Mouse (Mus musculus): ENCODE measurements around the gene Utrn.

Utrn gene

GRCm38 (mm10) chr10:12552196-12552889 is 316.8 kb downstream of the Utrn start:
- ATAC-seq (ENCODE audit: insufficient number of reproducible peaks, low FRiP score, low TSS enrichment) = no peak

DNA sequence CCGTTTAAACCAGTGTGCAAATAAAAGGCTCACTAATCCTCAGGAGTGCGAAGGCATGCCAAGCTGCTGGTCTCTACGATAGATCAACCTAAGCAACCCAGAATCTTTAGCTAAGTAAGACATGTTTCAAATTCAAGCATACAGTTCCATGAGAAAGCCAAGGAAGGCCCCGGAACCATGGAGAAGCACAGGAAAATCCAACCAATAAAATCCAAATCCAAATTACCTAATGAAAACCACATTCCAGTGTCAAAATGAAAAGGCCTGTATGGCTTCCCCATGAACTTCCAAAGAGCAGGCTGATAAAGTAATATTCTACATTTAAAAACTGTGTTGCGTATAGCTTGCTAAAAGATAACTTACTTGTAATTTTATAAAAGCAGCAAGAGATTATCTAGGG is 317.4 kb downstream of the Utrn start:
- no peak for ATAC-seq (ENCODE audit: insufficient number of reproducible peaks, low FRiP score, low TSS enrichment)

DNA sequence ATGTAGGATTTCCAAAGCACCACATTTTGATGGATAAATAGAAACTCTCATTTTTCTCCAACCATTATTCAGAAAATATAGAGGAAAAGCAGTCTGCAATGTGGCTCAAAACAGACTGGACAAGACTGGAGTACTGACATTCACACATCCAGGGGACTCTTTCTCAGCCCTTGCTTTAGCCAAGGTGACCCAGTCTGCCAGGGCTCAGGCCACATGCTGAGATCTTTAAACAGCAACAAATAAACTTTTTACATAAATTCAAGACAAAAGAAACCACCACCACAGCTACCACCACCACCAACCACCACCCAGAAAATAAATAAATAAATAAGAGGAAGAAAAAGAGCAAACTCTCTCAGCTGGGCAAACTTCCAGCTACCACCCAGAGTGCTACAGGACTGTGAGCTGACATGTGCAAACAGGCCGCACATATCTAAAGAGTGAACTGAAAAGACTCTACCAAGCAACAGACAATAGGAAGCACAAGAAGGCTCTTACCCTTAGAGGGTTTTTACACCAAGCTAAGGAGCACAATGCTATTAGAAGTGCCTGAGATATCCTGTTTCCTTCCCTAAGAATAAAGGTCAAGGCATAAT is 319.1 kb downstream of the Utrn start:
- ATAC-seq (ENCODE audit: insufficient number of reproducible peaks, low FRiP score, low TSS enrichment) = no peak

- ATAC-seq (ENCODE audit: insufficient number of reproducible peaks, low FRiP score, low TSS enrichment) = no peak
Measured at GRCm38 (mm10) chr10:12549261-12549660, 319.9 kb downstream of the Utrn start.

DNA sequence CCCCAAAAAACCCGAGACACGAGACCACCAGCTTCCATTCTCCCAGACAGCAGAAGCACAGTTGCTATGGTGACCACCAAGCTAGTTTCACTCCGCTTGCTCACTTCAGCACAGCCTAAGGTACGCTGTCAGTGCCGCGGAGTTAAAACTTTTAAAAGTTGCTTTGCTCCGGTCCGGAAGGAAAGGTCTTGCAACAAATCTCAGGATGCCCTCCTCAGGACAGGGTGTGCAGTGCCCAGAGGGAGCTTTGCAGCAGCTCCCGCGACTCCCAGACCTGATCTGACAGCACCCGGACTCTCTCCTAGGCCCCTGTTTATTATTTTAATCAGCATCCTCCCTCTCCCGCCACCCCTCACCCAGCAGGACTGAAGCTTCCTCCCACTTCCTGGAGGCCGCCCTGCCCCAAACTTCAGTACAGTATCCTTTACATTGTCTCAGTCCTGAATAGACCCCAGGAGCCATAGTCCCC is 320.5 kb downstream of the Utrn start:
- ATAC-seq (ENCODE audit: insufficient number of reproducible peaks, low FRiP score, low TSS enrichment) = no peak

GRCm38 (mm10) chr10:12547037-12547625 is 322.0 kb downstream of the Utrn start:
- ATAC-seq (ENCODE audit: insufficient number of reproducible peaks, low FRiP score, low TSS enrichment) = no peak

GRCm38 (mm10) chr10:12545440-12545839 is 323.7 kb downstream of the Utrn start:
- ATAC-seq (ENCODE audit: insufficient number of reproducible peaks, low FRiP score, low TSS enrichment) = no peak

GRCm38 (mm10) chr10:12541757-12542156 is 327.4 kb downstream of the Utrn start:
- no peak for ATAC-seq (ENCODE audit: insufficient number of reproducible peaks, low FRiP score, low TSS enrichment)

DNA sequence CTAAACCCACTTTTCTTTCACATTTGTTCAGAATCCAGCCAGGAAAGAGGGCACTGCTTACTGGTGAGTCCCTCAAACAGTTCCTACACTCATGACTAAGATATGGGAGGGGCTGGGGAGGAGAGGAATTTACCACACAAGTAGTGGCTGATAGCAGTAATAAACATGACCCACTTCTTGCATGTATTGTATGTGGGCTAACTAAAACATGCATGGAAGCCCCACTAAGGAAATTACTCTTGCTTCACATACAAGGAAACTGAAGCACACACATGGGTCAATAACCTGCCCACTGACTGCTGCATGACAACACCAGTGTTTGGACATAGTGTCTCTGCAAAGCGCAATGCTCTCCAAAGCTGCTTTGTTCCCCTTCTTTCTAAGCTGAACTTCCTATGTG is 333.9 kb downstream of the Utrn start:
- ATAC-seq (ENCODE audit: insufficient number of reproducible peaks, low FRiP score, low TSS enrichment) = no peak

- no peak for ATAC-seq (ENCODE audit: insufficient number of reproducible peaks, low FRiP score, low TSS enrichment)
Measured at GRCm38 (mm10) chr10:12534801-12535200, 334.4 kb downstream of the Utrn start.

DNA sequence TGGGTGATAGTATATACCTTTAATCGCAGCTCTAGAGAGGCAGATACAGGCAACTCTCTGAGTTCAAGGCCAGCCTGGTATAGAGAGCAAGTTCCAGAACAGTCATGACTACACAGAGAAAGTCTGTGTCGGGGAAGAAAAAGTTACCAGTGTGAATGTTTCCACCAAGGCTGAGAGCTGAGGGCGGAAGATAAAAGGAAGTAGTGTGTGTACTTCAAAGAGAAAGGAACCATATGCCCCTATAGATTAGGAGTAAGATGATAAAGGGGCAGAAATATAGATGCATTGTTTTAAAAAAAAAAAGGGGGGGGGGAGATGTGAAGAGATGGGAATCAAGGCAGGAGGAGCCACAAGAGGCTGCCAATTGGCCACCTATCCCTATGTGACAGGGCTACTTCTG is 334.9 kb downstream of the Utrn start:
- no peak for ATAC-seq (ENCODE audit: insufficient number of reproducible peaks, low FRiP score, low TSS enrichment)

DNA sequence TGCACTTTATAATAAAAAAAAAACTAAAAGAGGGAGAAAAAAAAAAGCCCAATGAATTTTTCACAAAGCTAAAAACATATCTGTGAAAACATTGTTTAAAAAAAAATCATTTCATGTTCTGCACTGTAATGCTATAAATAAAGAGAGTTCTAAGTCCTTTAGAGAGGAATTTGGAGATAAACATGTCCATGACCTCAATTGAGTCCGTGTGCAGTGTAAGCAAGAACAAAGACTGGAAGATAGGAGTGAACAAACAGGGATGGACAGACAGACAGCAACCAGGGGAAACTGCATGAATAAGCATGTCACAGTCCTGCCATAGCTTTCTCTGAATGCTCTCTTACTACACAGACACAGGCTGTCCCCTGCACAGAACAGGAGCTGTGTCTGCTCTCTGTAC is 347.1 kb downstream of the Utrn start:
- ATAC-seq (ENCODE audit: insufficient number of reproducible peaks, low FRiP score, low TSS enrichment) = no peak

GRCm38 (mm10) chr10:12518162-12518561 is 351.0 kb downstream of the Utrn start:
- no peak for ATAC-seq (ENCODE audit: insufficient number of reproducible peaks, low FRiP score, low TSS enrichment)

GRCm38 (mm10) chr10:12505568-12505967 is 363.6 kb downstream of the Utrn start:
- ATAC-seq (ENCODE audit: insufficient number of reproducible peaks, low FRiP score, low TSS enrichment) = no peak

DNA sequence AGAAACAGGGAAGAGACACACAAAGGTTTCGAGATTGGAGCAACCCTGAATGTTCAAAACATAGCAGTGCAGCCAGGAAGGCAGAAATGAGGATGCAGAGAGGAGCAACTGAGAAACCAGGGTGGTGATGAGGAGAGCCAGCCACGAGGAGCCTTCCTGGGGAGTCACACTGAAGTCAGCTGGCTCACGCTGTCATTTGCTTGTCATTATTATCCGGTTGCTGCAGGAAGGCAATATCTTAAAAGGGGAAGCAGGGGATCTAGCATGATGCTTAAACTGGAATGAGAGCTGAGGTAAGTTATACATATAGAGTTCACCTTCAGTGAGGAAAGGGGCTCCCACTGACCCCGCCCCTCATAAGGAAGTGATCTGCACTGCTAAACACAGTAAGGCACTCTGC is 368.7 kb downstream of the Utrn start:
- no peak for ATAC-seq (ENCODE audit: insufficient number of reproducible peaks, low FRiP score, low TSS enrichment)

- no peak for ATAC-seq (ENCODE audit: insufficient number of reproducible peaks, low FRiP score, low TSS enrichment)
Measured at GRCm38 (mm10) chr10:12497555-12497954, 371.6 kb downstream of the Utrn start.

GRCm38 (mm10) chr10:12489551-12490177 is 379.5 kb downstream of the Utrn start:
- ATAC-seq (ENCODE audit: insufficient number of reproducible peaks, low FRiP score, low TSS enrichment) = no peak

DNA sequence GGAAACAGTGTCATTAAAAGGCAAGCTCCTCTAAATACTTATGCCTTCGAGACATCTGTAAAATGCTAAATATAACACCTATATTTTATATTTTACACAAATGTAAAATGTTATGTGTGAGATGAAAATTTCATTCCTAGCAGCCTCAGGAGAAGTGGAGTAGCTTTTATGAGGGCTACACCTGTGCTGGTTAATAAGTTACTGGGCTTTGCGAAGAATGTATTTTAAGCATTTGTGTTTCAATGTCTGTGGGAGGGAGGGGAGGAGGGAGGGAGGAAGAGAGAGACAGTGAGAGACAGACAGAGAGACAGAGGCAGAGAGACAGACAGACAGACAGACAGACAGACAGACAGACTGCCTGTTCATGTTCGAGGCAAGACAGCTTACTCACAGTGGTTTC is 380.6 kb downstream of the Utrn start:
- ATAC-seq (ENCODE audit: insufficient number of reproducible peaks, low FRiP score, low TSS enrichment) = no peak

- ATAC-seq (ENCODE audit: insufficient number of reproducible peaks, low FRiP score, low TSS enrichment) = no peak
Measured at GRCm38 (mm10) chr10:12488117-12488516, 381.0 kb downstream of the Utrn start.

- no peak for ATAC-seq (ENCODE audit: insufficient number of reproducible peaks, low FRiP score, low TSS enrichment)
Measured at GRCm38 (mm10) chr10:12483494-12483893, 385.7 kb downstream of the Utrn start.

DNA sequence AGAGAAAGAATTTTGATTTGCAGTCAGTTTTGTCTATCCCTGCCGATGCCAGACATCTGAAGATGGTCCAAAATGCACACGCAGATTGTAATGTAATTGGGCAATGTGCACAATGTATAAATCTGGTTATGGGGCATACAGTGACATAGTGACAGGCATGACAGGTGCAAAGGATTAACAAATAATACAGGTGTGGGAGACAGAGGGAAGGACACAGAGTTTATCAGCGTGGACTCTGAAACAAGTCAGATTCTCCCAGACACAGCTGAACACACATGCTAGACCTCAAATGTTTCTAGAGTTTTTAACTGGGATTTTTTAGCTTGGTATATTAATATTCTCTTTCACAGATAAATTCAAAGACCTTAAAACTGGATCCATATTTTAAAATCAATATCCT is 386.2 kb downstream of the Utrn start:
- ATAC-seq (ENCODE audit: insufficient number of reproducible peaks, low FRiP score, low TSS enrichment) = no peak

Data from cerebellum, adult (tissue).